22 mouse cellular contexts compared by ENCODE assay signal in genomic region chr5:125085097-125085617, GRCm38 (mm10).
A peak's percentile ranks its signal among the peaks of the same experiment; 100 is the strongest.
DNase-seq lines count a peak whose midpoint lies in the region; ATAC-seq and TF ChIP-seq lines count a peak whose summit lies in the region.
"Had no signal": no experiment of that assay in that cellular context is flagged by ENCODE, and none has a peak within 500 bp of the region (broad histone marks: within the 10 kb centered on the region; RNA-seq: fewer than 3 reads in every experiment).

No protein-coding gene starts in this region.

- DNase-seq in intestine, embryonic 14.5 days (ENCODE audit: low spot score) = no peak
- DNase-seq in MN1 (ENCODE audit: low spot score) (peak; percentile 54), R1 (ENCODE audit: low read depth, low spot score) (peak; percentile 18)
- no peak for DNase-seq in left cerebral cortex, adult 2 months (ENCODE audit: extremely low spot score in 1 of 2, low spot score in 2 of 2)
- DNase-seq in heart, adult 2 months = no peak
- DNase-seq: adrenal gland, postnatal 14 days; cerebellum, adult 18-20 months; cerebellum, adult 9-11 months; cerebellum, postnatal 36 days; gastrocnemius, postnatal 10 days; heart, adult 18-20 months; heart, postnatal 14 days had no signal

- no peak overlapping the region for H3K27ac ChIP-seq in intestine, embryonic 14.5 days (ENCODE audit: low read depth)
- no peak overlapping the region for H3K27ac ChIP-seq in intestine, postnatal 0 days (ENCODE audit: low read depth, low read length)
- H3K27ac ChIP-seq in neural tube, embryonic 13.5 days (replicated peaks) = peak overlapping the region; percentile 64; the same call in 1 of the 2 replicates
- no peak overlapping the region for H3K27ac ChIP-seq in left cerebral cortex, adult 2 months
- H3K27ac ChIP-seq in heart, adult 2 months = no peak overlapping the region
- H3K27ac ChIP-seq: embryonic facial prominence, embryonic 13.5 days; heart, embryonic 15.5 days; hindbrain, embryonic 15.5 days had no signal

- no peak overlapping the region for H3K4me2 ChIP-seq in intestine, embryonic 14.5 days (ENCODE audit: low read length)
- no peak overlapping the region for H3K4me2 ChIP-seq in intestine, postnatal 0 days (replicated peaks; ENCODE audit: low read depth)
- H3K4me2 ChIP-seq in neural tube, embryonic 13.5 days = no peak overlapping the region
- H3K4me2 ChIP-seq: embryonic facial prominence, embryonic 13.5 days; heart, embryonic 11.5 days; heart, embryonic 15.5 days; hindbrain, embryonic 15.5 days had no signal

- no peak for TF ChIP-seq POLR2A in heart, adult 2 months (IDR thresholded peaks at IDR 0.05; ENCODE audit: insufficient read depth, low read depth, low read length)

- no peak overlapping the region for H3K4me3 ChIP-seq in intestine, embryonic 14.5 days (ENCODE audit: low read depth, low read length)
- no peak overlapping the region for H3K4me3 ChIP-seq in intestine, postnatal 0 days (ENCODE audit: low read depth, low read length)
- H3K4me3 ChIP-seq in neural tube, embryonic 13.5 days = no peak overlapping the region
- no peak overlapping the region for H3K4me3 ChIP-seq in left cerebral cortex, adult 2 months
- no peak overlapping the region for H3K4me3 ChIP-seq in heart, adult 2 months
- H3K4me3 ChIP-seq: embryonic facial prominence, embryonic 13.5 days; heart, embryonic 15.5 days; hindbrain, embryonic 15.5 days had no signal

- H3K9ac ChIP-seq in intestine, embryonic 14.5 days (ENCODE audit: low read length) = no peak overlapping the region
- no peak overlapping the region for H3K9ac ChIP-seq in intestine, postnatal 0 days (ENCODE audit: low read depth, low read length)
- H3K9ac ChIP-seq in neural tube, embryonic 13.5 days = no peak overlapping the region
- H3K9ac ChIP-seq in heart, adult 2 months (ENCODE audit: low read depth, low read length) = no peak overlapping the region
- H3K9ac ChIP-seq: embryonic facial prominence, embryonic 13.5 days; heart, embryonic 15.5 days; hindbrain, embryonic 15.5 days had no signal

- H3K36me3 ChIP-seq in intestine, embryonic 14.5 days (ENCODE audit: control insufficient read depth, insufficient read depth, low read length) = peaks cover 94% of the 10 kb centered on the region
- peaks cover 78% of the 10 kb centered on the region for H3K36me3 ChIP-seq in intestine, postnatal 0 days (ENCODE audit: control insufficient read depth, insufficient read depth)
- peaks cover 91% of the 10 kb centered on the region for H3K36me3 ChIP-seq in neural tube, embryonic 13.5 days
- peaks cover 4% of the 10 kb centered on the region; the same call in 1 of the 2 replicates for H3K36me3 ChIP-seq in heart, adult 2 months (ENCODE audit: control insufficient read depth, insufficient read depth, low read length)
- H3K36me3 ChIP-seq: G1E had no signal

- H3K9me3 ChIP-seq in intestine, embryonic 14.5 days (ENCODE audit: control insufficient read depth, low read length) = peaks cover 6% of the 10 kb centered on the region; the same call in 1 of the 2 replicates
- no peaks in the 10 kb centered on the region for H3K9me3 ChIP-seq in intestine, postnatal 0 days (ENCODE audit: control insufficient read depth)
- no peaks in the 10 kb centered on the region for H3K9me3 ChIP-seq in neural tube, embryonic 13.5 days
- H3K9me3 ChIP-seq: heart, embryonic 15.5 days; hindbrain, embryonic 15.5 days had no signal

- WGBS in intestine, embryonic 14.5 days = 36% methylated on average over 8 of the region's 8 CpGs
- WGBS in intestine, postnatal 0 days = 35% methylated on average over 8 of the region's 8 CpGs
- WGBS in neural tube, embryonic 13.5 days = 25% methylated on average over 8 of the region's 8 CpGs
- WGBS in heart, adult 2 months = 78% methylated on average over 8 of the region's 8 CpGs

- peak; percentile 40; the same call in 1 of the 2 replicates for ATAC-seq in intestine, embryonic 14.5 days (replicated peaks; ENCODE audit: low FRiP score, low TSS enrichment, low read depth)
- ATAC-seq in intestine, postnatal 0 days = no peak
- peak; percentile 48; the same call in 1 of the 2 replicates for ATAC-seq in neural tube, embryonic 13.5 days (ENCODE audit: low read depth)
- ATAC-seq: activated CD4-positive, CD25-positive, alpha-beta regulatory T cell, adult 4 months; CD4-positive, CD25-positive, alpha-beta regulatory T cell, adult 4 months; forebrain, embryonic 16.5 days had no signal

- no peaks in the 10 kb centered on the region for H3K27me3 ChIP-seq in intestine, embryonic 14.5 days (replicated peaks; ENCODE audit: control insufficient read depth, insufficient read depth, low read length)
- H3K27me3 ChIP-seq in intestine, postnatal 0 days (replicated peaks; ENCODE audit: control insufficient read depth, insufficient read depth, low read length) = no peaks in the 10 kb centered on the region
- H3K27me3 ChIP-seq in neural tube, embryonic 13.5 days = no peaks in the 10 kb centered on the region
- no peaks in the 10 kb centered on the region for H3K27me3 ChIP-seq in heart, adult 2 months (ENCODE audit: control insufficient read depth, insufficient read depth, low read length)
- H3K27me3 ChIP-seq: embryonic facial prominence, embryonic 13.5 days; heart, embryonic 15.5 days; hindbrain, embryonic 15.5 days had no signal

- intact Hi-C loops in left cerebral cortex, adult 2 months (cut with DNase I) = no loop called here
- intact Hi-C loops in heart, adult 2 months (cut with DNase I) = no loop called here

- no peak for TF ChIP-seq EP300 in heart, adult 2 months (IDR thresholded peaks at IDR 0.05; ENCODE audit: insufficient read depth, low read depth, low read length)

- TF ChIP-seq CTCF in intestine, postnatal 0 days (IDR thresholded peaks at IDR 0.05; ENCODE audit: low read depth) = no peak
- no peak for TF ChIP-seq CTCF in left cerebral cortex, adult 2 months (IDR thresholded peaks at IDR 0.05)
- no peak for TF ChIP-seq CTCF in heart, adult 2 months (IDR thresholded peaks at IDR 0.05)

- peaks cover 13% of the 10 kb centered on the region for H3K4me1 ChIP-seq in intestine, embryonic 14.5 days (replicated peaks; ENCODE audit: control insufficient read depth, insufficient read depth, low read length)
- peaks cover 13% of the 10 kb centered on the region; the same call in 1 of the 2 replicates for H3K4me1 ChIP-seq in intestine, postnatal 0 days (replicated peaks; ENCODE audit: control insufficient read depth, insufficient read depth, low read length)
- H3K4me1 ChIP-seq in neural tube, embryonic 13.5 days (replicated peaks) = peaks cover 50% of the 10 kb centered on the region
- H3K4me1 ChIP-seq in heart, adult 2 months (ENCODE audit: control insufficient read depth, insufficient read depth, low read length) = peaks cover 15% of the 10 kb centered on the region

- H3K79me2 ChIP-seq in heart, adult 2 months (replicated peaks; ENCODE audit: control insufficient read depth, insufficient read depth, low read length) = no peaks in the 10 kb centered on the region

Comparison
In these comparisons a context has a peak if more than half of its experiments do, and no peak if none do; other contexts are left out.
1. DNase-seq: peak in MN1 (single experiment) and R1 (single experiment); none in intestine, embryonic 14.5 days (single experiment), left cerebral cortex, adult 2 months (0 of 2) and heart, adult 2 months (0 of 2).